Mouse (Mus musculus) gastrocnemius, postnatal 10 days (tissue): ENCODE results near the gene Btbd9. TPM values are rescaled to one million over a fixed set of nuclear protein-coding genes. Genes with fewer than 3 reads are reported as not detected.

ENCODE experiments used
- DNase-seq: peaks from one replicate; pipeline ENCODE4 v3.0.0; 2021; ENCODE audit warnings: mixed read lengths
- total RNA-seq, 2 experiments: library from RNA; stranded (reverse); gene quantifications; 2 replicates each; pipeline ENCODE4 v1.2.3; 2021

The Btbd9 gene
- total RNA-seq, 2 experiments from 2014 or later, result 16.7 to 20.1 TPM

DNA sequence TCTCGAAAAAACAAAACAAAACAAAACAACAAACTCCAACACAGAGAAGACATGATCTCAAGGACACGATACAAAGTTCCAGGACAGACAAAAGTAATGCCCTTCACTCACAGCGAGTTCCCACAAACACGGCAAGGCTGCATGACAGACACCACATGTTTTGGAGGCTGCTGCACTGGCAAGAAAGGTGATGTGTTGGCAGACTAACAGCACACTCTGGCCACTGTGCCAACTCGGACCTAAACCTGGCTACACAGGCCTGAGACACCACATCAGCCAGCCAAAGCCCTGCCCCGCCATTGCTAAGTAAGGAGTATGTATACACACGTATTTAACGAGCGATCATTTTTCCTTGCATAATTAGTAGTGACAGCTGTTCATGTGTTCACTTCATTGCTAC, 123.9 kb downstream of the Btbd9 start:
- no peak for DNase-seq

DNA sequence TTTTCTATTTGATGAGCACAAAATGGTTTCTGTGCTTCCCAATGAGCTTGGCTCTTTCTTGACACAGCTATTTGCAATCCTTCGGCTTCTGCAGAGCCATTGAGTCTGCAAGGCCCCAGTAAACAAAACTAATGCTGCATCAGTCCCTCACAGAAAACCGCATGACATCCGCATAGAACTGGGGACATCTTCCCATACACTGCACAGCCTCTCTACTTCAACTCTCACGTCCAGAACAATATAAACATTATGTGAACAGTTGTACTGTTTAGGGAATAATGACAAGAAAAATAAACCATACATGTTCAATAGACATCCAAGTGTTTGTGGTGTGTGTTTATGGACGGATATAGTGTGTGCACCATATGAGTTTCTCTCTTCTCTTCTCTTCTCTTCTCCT, 127.7 kb downstream of the Btbd9 start:
- DNase-seq, result no peak

- DNase-seq, result no peak
Observed at GRCm38 (mm10) chr17:30445805-30446441, 130.4 kb downstream of the Btbd9 start.

GRCm38 (mm10) chr17:30439702-30440101, 136.6 kb downstream of the Btbd9 start:
- DNase-seq, result no peak

DNA sequence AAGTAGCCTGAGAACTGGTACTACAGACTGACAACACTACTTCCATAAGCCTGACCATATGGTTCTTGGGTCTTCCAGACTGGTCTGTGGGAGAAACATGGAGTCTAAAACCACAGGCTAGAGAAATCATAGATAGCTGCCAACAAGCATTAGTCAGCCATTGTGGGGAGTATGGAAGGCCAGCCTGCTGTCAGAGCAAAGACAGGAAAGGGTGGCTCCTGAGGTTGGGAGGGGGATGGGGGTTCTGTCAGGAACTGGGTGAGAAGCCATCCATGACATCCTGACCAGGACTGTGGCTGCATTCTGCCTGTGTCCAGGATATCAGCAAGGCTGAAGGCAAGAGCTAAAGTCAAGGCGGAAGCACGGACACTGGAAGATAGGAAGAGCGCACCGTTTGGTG, 137.5 kb downstream of the Btbd9 start:
- no peak for DNase-seq

DNA sequence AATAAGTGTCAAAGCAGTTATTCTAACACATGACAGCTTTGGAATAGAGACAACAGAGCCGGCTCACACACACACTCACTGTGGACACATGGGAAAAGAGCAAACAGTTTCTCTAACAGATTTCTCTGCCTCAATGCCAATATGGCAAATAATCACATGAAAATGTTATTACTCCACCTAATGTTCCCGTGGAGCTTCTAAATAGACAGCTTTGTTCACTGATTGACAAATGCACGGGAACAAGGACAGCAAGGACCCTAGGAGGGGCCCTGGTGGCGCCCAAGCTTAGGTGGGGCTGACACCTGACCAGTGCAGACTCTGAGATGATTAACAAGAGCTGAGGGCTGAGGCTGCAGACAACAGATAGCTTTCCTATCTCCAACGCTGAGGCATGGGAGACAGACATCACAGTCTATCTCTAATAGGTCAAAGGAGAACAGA, 140.2 kb downstream of the Btbd9 start:
- DNase-seq, result no peak

- no peak for DNase-seq
Observed at GRCm38 (mm10) chr17:30435478-30435877, 140.8 kb downstream of the Btbd9 start.

- DNase-seq, result no peak
Observed at GRCm38 (mm10) chr17:30432094-30432493, 144.2 kb downstream of the Btbd9 start.

- no peak for DNase-seq
Observed at GRCm38 (mm10) chr17:30430961-30431640, 145.2 kb downstream of the Btbd9 start.

- no peak for DNase-seq
Observed at GRCm38 (mm10) chr17:30428661-30429060, 147.6 kb downstream of the Btbd9 start.

DNA sequence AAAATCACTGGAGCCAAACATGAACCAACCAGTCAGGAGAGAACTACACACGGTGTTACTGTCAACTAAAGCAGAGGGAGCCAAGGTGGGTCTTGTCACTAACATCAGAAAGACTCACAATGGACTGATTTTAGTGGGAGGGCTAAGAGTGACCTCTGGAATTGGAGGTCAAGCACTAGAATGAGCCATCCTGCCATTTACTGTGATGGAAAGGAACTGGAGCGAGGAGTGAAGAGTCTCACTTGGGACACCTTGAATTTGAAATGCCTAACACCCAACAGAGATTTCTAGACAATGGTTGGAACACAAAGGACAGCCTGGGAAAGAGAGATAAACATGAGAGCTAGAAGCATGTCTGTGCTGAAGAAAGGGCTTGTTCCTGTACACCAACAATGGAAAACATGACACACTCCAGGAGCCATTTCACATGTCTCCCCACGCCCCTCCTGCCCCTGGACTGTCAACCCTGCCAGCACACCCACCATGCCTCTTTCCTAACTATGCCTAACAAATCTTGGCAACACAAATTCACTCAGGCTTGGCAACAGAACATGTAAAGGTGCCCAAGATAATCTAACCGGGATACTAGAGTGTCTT, 152.9 kb downstream of the Btbd9 start:
- no peak for DNase-seq

DNA sequence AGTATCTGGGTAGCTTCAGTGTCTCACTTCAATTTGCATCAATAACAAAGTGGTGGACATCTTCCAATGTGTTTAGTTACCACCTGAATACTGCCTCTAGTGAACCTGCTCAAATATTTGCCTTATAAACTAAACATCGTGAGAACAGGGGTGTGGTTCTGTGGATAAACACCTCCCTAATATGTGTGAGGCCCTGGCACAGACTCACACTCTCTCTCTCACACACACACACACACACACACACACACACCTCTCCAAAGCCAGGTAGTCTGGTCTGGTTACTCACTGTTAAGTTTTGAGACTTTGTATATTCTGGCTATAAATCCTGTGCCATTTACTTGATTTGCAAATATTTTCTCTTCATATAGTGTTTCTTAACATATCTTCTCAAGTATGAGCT, 154.0 kb downstream of the Btbd9 start:
- DNase-seq, result no peak

DNA sequence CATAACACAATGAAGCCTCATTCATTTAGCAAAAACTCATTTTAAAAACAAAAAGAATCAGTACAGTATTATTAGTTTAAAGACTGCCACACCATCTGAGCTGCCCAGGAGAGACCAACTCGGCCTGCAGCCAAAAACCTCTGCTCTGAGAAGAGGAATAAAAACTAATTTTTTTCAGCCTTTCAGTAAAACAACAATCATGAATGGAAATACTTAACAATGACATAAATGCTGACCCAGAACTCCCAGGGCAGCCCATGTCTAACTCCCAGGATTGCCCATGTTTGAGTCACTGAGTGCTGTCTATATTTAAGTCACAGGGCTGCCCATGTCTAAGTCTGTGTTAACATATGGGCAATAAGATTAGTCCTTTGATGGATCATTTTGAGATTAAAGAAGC, 155.0 kb downstream of the Btbd9 start:
- DNase-seq, result peak; percentile 33

DNA sequence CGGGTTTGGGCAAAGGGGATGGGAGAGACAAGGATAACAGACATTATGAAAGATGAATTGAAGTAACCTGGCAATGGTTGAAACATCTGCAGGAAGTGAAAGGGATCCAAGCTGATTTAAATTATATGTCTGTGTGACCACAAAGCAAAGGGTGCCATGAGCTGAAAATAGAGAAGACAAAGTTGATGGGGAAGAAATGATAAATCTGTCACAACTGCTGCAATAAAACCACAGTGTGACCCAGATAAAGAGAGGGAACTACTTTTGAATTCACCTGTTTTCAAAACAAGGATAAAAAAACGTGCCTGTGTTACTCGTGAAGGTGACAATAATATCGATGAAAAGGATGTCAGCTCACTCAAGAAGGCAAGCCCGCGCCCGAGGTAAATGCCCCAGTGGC, 156.8 kb downstream of the Btbd9 start:
- DNase-seq, result no peak

GRCm38 (mm10) chr17:30418510-30418909, 157.8 kb downstream of the Btbd9 start:
- no peak for DNase-seq

- no peak for DNase-seq
Observed at GRCm38 (mm10) chr17:30417106-30417505, 159.2 kb downstream of the Btbd9 start.

GRCm38 (mm10) chr17:30415693-30416092, 160.6 kb downstream of the Btbd9 start:
- no peak for DNase-seq

DNA sequence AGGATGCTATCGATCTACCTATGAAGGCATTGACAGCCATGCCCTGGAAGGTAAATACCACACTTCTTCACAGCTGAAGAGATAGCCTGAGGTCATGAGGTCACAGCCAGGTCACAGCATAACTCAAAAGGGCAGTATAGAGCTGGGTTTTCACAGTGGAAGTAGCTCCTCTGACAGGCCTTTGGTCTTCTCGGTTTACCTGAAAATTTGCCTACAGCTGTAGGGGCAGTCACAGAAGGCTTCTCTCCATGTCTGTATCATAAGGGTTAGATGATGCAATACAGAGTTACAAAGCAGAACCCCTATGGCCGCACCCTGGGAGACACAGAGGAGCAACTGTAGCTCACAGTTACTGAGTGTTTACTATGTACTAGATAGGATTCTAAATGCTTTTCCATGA, 163.3 kb downstream of the Btbd9 start:
- no peak for DNase-seq

GRCm38 (mm10) chr17:30406002-30406401, 170.3 kb downstream of the Btbd9 start:
- no peak for DNase-seq

- DNase-seq, result no peak
Observed at GRCm38 (mm10) chr17:30402871-30403270, 173.4 kb downstream of the Btbd9 start.

DNA sequence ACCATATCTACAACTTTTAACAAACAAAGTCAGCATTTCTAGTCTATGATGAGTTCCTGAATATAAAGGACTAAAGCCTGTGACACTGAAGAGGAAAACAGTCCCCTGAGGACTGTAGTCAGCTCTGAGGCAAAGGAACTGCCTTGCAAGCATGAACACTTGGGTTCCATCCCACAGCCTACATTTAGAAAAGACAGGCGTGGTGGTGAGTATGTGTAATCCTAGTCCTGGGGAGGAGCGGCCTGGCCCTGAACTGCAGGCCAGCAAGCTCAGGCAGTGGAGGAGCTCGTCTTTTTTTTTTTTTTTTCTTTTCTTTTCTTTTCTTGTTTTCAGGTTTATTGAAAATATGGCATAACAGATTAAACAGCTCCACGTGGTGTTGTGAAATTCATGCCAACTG, 181.0 kb downstream of the Btbd9 start:
- no peak for DNase-seq

- DNase-seq, result no peak
Observed at GRCm38 (mm10) chr17:30392031-30392430, 184.3 kb downstream of the Btbd9 start.

DNA sequence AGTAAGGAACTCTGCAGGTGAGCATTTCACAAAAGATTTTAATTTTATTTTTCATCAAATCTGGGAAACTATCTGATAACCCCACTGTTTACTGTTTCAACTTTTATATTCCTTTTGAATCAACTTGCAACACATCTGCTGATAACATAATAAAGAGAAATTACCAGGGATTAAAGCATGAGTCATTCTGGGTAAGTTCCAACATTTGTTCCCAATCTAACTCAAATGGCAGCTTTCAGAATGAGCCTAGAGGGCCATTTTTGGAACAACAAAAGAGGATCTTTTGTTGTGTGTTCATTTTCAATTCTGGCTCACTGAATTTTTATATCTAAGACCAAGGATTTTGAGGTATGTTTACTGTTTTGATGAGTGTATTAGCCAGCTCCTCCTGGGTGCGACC, 185.1 kb downstream of the Btbd9 start:
- no peak for DNase-seq

- no peak for DNase-seq
Observed at GRCm38 (mm10) chr17:30389686-30390085, 186.6 kb downstream of the Btbd9 start.
